Mouse (Mus musculus) intestine, postnatal 0 days (tissue): ENCODE measurements around the gene Psmd13. TPM values are rescaled to one million over a fixed set of nuclear protein-coding genes. Genes with fewer than 3 reads are reported as not detected.

Experiments used
- ATAC-seq: fragments of 200-750 bp; cut with Nextera tagmentation; 2 replicates; pipeline ENCODE4 v1.8.0; 2017; ENCODE audit warnings: mild to moderate bottlenecking, moderate TSS enrichment, moderate library complexity
- H3K27ac ChIP-seq: fragments of 300-500 bp; sonication (generic); 2 replicates; pipeline ENCODE4 v1.5.1; 2014; ENCODE audit warnings: mild to moderate bottlenecking, low read depth, low read length, moderate library complexity
- H3K27me3 ChIP-seq: fragments of 300-500 bp; sonication (generic); replicated peaks from 2 replicates; pipeline ENCODE4 v1.6.1; 2014; ENCODE audit warnings: low read length, mixed read lengths; ENCODE audit not compliant: control insufficient read depth, insufficient read depth
- H3K36me3 ChIP-seq: fragments of 300-500 bp; sonication (generic); 2 replicates; pipeline ENCODE4 v1.6.1; 2014; ENCODE audit warnings: mild to moderate bottlenecking, moderate library complexity; ENCODE audit not compliant: control insufficient read depth, insufficient read depth
- H3K4me1 ChIP-seq: fragments of 300-500 bp; sonication (generic); replicated peaks from 2 replicates; pipeline ENCODE4 v1.6.1; 2014; ENCODE audit warnings: antibody characterized with exemption, low read length, mixed read lengths; ENCODE audit not compliant: control insufficient read depth, insufficient read depth
- H3K4me2 ChIP-seq: fragments of 300-500 bp; sonication (generic); replicated peaks from 2 replicates; pipeline ENCODE4 v1.6.1; 2014; ENCODE audit warnings: low read depth, mild to moderate bottlenecking, moderate library complexity
- H3K4me3 ChIP-seq: fragments of 300-500 bp; sonication (generic); 2 replicates; pipeline ENCODE4 v1.5.1; 2014; ENCODE audit warnings: low read depth, low read length
- H3K9ac ChIP-seq: fragments of 300-500 bp; sonication (generic); 2 replicates; pipeline ENCODE4 v1.6.1; 2014; ENCODE audit warnings: mild to moderate bottlenecking, low read depth, low read length
- H3K9me3 ChIP-seq: fragments of 300-500 bp; sonication (generic); 2 replicates; pipeline ENCODE4 v1.6.1; 2016; ENCODE audit warnings: mixed run types; ENCODE audit not compliant: control insufficient read depth
- CTCF ChIP-seq: sonication (generic); IDR thresholded peaks from 2 replicates; pipeline ENCODE4 v1.5.1; 2016; ENCODE audit warnings: low read depth, mild to moderate bottlenecking, control low read depth, antibody characterized with exemption, moderate library complexity
- WGBS: fragments of 180-500 bp; shearing (Covaris S2); extraction: QIAGEN DNeasy Blood & Tissue Kit; methylation state at CpG from one replicate; pipeline ENCODE4 v1.1.7; 2014; 5-methylcytosine and 5-hydroxymethylcytosine counted together
- polyA plus RNA-seq: library from polyadenylated mRNA; unstranded; fragments of >200 nt; fragmentation: Nextera tagmentation; extraction: Ambion mirVana; gene quantifications from 2 replicates; pipeline ENCODE4 v1.2.1, GENCODE M21; 2015

The Psmd13 gene
- polyA plus RNA-seq, 1 experiment from 2014 or later: 155 TPM

DNA sequence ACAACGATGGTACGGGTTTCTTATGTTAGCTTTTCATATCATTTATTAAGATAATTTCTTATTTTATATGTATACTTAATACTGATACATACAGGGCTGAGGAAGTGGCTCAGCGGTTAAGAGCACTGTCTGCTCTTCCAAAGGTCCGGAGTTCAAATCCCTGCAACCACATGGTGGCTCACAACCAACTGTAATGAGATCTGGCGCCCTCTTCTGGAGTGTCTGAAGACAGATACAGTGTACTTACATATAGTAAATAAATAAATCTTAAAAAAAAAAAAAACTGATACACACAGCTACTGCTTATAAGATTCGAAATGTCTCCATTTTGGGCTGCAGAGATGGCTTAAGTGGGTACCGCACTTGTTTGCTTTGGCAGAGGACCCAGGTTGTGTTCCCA lies 25.9 kb downstream of the Psmd13 start:
- no peak overlapping the region for H3K4me3 ChIP-seq
- ATAC-seq: no peak
- 85% methylated on average over 7 of the region's 7 CpGs for WGBS
- no peak overlapping the region for H3K27ac ChIP-seq
- no peaks in the 10 kb centered on the region for H3K27me3 ChIP-seq
- H3K9me3 ChIP-seq: no peaks in the 10 kb centered on the region
- no peaks in the 10 kb centered on the region for H3K36me3 ChIP-seq
- H3K4me1 ChIP-seq: no peaks in the 10 kb centered on the region
- 0 out of 2 replicates have a peak, but pooled peaks have one; percentile 42 for TF ChIP-seq CTCF
- no peak overlapping the region for H3K4me2 ChIP-seq
- no peak overlapping the region for H3K9ac ChIP-seq

DNA sequence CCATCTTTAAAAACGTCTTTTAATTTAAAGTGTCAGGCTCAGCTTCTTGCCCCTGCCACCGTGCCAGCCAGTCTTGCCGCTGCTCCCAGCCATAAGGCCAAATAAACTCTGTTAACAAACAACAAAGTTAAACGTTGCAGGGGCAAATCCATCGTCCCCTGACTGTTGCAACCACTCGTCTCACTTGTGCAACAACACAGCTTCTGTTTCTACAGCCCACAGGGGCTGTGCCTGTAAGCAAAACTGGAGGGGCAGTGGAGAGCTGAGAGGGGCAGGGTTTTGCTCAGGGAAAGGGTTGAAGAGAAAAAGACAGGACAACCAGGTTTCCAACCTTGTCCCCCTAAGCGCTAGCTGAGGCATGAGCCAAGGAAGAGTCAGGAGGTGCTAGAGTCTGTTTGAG lies 26.4 kb downstream of the Psmd13 start:
- H3K36me3 ChIP-seq: no peaks in the 10 kb centered on the region
- no peaks in the 10 kb centered on the region for H3K27me3 ChIP-seq
- H3K27ac ChIP-seq: no peak overlapping the region
- H3K4me3 ChIP-seq: no peak overlapping the region
- no peak overlapping the region for H3K9ac ChIP-seq
- no peak for ATAC-seq
- H3K4me2 ChIP-seq: peak overlapping the region; percentile 66; the same call in 1 of the 2 replicates
- no peaks in the 10 kb centered on the region for H3K9me3 ChIP-seq
- no peaks in the 10 kb centered on the region for H3K4me1 ChIP-seq
- WGBS: 44% methylated on average over 7 of the region's 7 CpGs
- TF ChIP-seq CTCF: no peak

DNA sequence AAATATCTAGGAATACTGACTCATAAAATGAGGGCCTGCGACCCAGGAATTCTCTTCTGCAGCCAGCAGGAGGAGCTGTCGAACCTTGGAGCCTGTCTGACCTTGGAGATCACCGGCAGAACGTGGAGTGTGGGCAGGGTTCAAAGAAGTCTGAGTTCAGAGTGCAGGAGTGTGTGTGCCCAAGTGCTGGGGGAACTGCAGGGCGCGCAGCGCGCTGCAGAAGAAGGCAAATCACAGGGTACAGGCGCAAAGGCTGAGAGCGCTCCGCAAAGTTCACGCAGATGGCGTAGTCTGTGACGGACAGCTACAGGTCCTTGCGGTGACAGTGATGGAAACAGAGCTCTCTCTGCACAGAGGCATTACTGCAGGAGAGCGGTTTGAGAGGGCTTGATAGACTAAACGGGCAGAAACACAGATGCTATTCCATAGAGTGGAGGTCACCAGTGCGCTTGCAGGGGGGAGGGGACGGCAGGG lies 26.9 kb downstream of the Psmd13 start:
- WGBS: under 1% methylated on average over 19 of the region's 19 CpGs
- no peak overlapping the region for H3K27ac ChIP-seq
- peak overlapping the region; percentile 66 for H3K4me2 ChIP-seq
- no peaks in the 10 kb centered on the region for H3K4me1 ChIP-seq
- H3K9me3 ChIP-seq: no peaks in the 10 kb centered on the region
- TF ChIP-seq CTCF: peak; percentile 97
- peak; percentile 66 for ATAC-seq
- no peak overlapping the region for H3K9ac ChIP-seq
- no peaks in the 10 kb centered on the region for H3K36me3 ChIP-seq
- no peaks in the 10 kb centered on the region for H3K27me3 ChIP-seq
- peak overlapping the region; percentile 26 for H3K4me3 ChIP-seq

DNA sequence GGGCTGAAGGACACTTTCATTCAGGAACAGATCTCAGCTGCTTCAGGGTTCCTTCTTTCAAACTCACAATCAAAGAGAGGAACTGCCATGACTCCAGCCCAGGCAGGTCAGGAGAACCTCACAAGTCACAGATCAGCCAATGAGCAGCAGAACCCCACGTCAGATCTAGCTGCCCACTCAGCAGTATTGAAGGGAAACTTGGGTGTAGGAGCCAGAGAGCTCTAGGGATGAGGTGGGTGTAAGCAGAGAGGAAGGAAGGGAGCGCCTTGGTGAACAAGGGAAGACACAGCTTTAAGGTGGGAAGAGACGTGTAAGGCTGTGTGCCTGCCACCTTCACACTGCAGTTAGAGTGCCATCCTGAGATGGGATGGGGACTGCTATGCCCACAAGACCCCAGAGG lies 30.5 kb downstream of the Psmd13 start:
- WGBS: 50% methylated on average over 3 of the region's 3 CpGs

DNA sequence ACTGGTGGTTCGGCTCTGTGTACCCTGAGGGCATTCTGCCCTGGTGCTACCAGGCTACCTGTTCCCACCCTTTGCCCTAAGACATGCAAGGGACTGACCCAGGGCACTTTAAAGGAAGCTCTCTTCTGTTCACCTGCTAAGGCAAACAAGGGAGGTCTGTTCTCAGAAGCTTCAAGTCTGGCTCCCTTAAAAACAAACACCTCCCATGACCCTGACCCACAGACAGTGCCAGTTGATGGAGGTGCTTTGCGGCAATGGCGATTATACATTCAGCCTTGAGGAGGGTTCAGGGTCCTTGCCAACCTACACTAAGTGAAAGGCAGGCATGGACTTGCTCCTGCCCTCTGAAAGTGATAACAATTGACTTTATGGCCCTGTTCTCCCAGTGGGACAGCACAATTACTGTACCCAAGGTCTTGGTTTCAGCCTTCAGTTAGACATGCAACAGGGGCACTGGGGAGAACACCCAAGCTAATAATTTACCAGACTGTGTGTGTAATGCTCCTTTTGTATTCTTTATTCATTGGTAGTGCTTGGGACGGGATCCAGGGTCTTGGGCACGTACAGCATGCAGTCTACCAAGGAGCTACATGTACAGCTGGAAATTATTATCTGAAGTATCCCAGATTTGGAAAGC lies 31.2 kb downstream of the Psmd13 start:
- 0 out of 2 replicates have a peak, but pooled peaks cover 5% of the 10 kb centered on the region for H3K4me1 ChIP-seq
- H3K4me2 ChIP-seq: peak overlapping the region; percentile 22; the same call in 1 of the 2 replicates
- peak; percentile 88 for ATAC-seq
- 27% methylated on average over 5 of the region's 5 CpGs for WGBS
- no peaks in the 10 kb centered on the region for H3K27me3 ChIP-seq
- peak overlapping the region; percentile 85 for H3K27ac ChIP-seq
- no peaks in the 10 kb centered on the region for H3K36me3 ChIP-seq
- no peaks in the 10 kb centered on the region for H3K9me3 ChIP-seq
- H3K9ac ChIP-seq: no peak overlapping the region
- no peak overlapping the region for H3K4me3 ChIP-seq
- no peak for TF ChIP-seq CTCF

More for the DNA sequence above, 30.5 kb downstream of the Psmd13 start:
- no peak overlapping the region for H3K4me2 ChIP-seq
- no peak overlapping the region for H3K9ac ChIP-seq
- H3K27me3 ChIP-seq: no peaks in the 10 kb centered on the region
- TF ChIP-seq CTCF: no peak
- peak overlapping the region; percentile 85 for H3K27ac ChIP-seq
- no peak overlapping the region for H3K4me3 ChIP-seq
- H3K36me3 ChIP-seq: no peaks in the 10 kb centered on the region
- 0 out of 2 replicates have a peak, but pooled peaks cover 5% of the 10 kb centered on the region for H3K4me1 ChIP-seq
- no peaks in the 10 kb centered on the region for H3K9me3 ChIP-seq
- ATAC-seq: no peak

DNA sequence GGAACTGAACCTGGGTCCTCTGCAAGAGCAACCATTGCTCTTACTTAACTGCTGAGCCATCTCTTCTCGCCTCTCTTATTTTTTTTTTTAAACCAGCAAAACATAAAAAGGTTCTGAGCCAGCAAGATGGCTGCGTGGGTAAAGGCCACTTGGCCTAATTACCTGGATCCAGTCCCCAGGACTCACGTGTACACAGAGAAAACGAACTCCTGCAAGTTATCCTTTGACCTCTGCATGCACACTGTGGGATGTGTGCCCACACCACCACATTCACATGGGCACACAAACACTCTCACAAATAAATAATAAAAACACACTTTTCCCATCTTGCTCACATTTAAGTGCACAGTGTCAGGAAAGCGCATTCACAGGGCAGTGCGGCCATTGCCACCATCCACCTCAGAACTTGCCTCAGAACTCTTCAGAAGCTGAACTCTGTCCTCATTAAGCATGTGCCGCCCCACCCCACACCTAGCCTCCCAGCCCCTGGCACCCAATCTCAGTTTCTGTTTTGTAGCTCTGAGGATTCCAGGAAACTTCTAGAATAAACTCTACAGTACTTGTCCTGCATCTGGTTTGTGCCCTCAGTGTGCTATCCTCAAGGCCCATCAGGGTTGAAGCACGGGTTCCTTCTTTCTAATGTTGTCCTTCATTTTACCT lies 32.4 kb downstream of the Psmd13 start:
- no peaks in the 10 kb centered on the region for H3K36me3 ChIP-seq
- WGBS: 54% methylated on average over 8 of the region's 8 CpGs
- no peaks in the 10 kb centered on the region for H3K9me3 ChIP-seq
- H3K9ac ChIP-seq: no peak overlapping the region; the same call in 1 of the 2 replicates
- no peak overlapping the region for H3K4me3 ChIP-seq
- no peaks in the 10 kb centered on the region for H3K27me3 ChIP-seq
- peak; percentile 66 for ATAC-seq
- H3K27ac ChIP-seq: peak overlapping the region; percentile 85
- 0 out of 2 replicates have a peak, but pooled peaks cover 5% of the 10 kb centered on the region for H3K4me1 ChIP-seq
- peak overlapping the region; percentile 17; the same call in 1 of the 2 replicates for H3K4me2 ChIP-seq
- no peak for TF ChIP-seq CTCF
